Mouse (Mus musculus): Measurements from ENCODE around the gene Slc8b1. TPM values are rescaled to one million over a fixed set of nuclear protein-coding genes. Genes with fewer than 3 reads are reported as not detected.

Slc8b1 gene
- polyA plus RNA-seq, 1 experiment from 2014 or later: 4.2 TPM

GRCm38 (mm10) chr5:120566101-120566500, 55.1 kb downstream of the Slc8b1 start:
- H3K27me3 ChIP-seq (ENCODE audit: insufficient read depth, poor library complexity, severe bottlenecking): 0 out of 2 replicates have a peak, but pooled peaks cover 6% of the 10 kb centered on the region
- peak overlapping the region; percentile 82 for H3K27ac ChIP-seq
- peaks cover 84% of the 10 kb centered on the region for H3K4me1 ChIP-seq
- DNase-seq (ENCODE audit: low spot score): no peak
- H3K4me3 ChIP-seq: no peak overlapping the region
- H3K36me3 ChIP-seq: no peaks in the 10 kb centered on the region
- H3K9me3 ChIP-seq: no peaks in the 10 kb centered on the region
- 76% methylated on average over 5 of the region's 5 CpGs for WGBS

- H3K27me3 ChIP-seq (ENCODE audit: insufficient read depth, poor library complexity, severe bottlenecking): 0 out of 2 replicates have a peak, but pooled peaks cover 6% of the 10 kb centered on the region
- peak overlapping the region; percentile 82 for H3K27ac ChIP-seq
- H3K36me3 ChIP-seq: no peaks in the 10 kb centered on the region
- 44% methylated on average over 9 of the region's 9 CpGs for WGBS
- H3K9me3 ChIP-seq: no peaks in the 10 kb centered on the region
- no peak overlapping the region for H3K4me3 ChIP-seq
- no peak for DNase-seq (ENCODE audit: low spot score)
- H3K4me1 ChIP-seq: peaks cover 89% of the 10 kb centered on the region
Measured at GRCm38 (mm10) chr5:120566681-120567252, 55.8 kb downstream of the Slc8b1 start.

GRCm38 (mm10) chr5:120567253-120567701, 56.3 kb downstream of the Slc8b1 start:
- no peak for DNase-seq (ENCODE audit: low spot score)
- Histone ChIP-seq H3K9me3 (no peaks in the 10 kb centered on the region), H3K27me3 (ENCODE audit: insufficient read depth, poor library complexity, severe bottlenecking) (0 out of 2 replicates have a peak, but pooled peaks cover 6% of the 10 kb centered on the region), H3K27ac (peak overlapping the region; percentile 82), H3K36me3 (no peaks in the 10 kb centered on the region), H3K4me1 (peaks cover 92% of the 10 kb centered on the region), H3K4me3 (no peak overlapping the region; the same call in 1 of the 2 replicates)
- WGBS: 44% methylated on average over 21 of the region's 21 CpGs

- Histone ChIP-seq H3K4me1 (peaks cover 90% of the 10 kb centered on the region), H3K27me3 (ENCODE audit: insufficient read depth, poor library complexity, severe bottlenecking) (0 out of 2 replicates have a peak, but pooled peaks cover 6% of the 10 kb centered on the region), H3K4me3 (no peak overlapping the region; the same call in 1 of the 2 replicates), H3K9me3 (no peaks in the 10 kb centered on the region), H3K36me3 (no peaks in the 10 kb centered on the region), H3K27ac (peak overlapping the region; percentile 82)
- 64% methylated on average over 14 of the region's 14 CpGs for WGBS
- DNase-seq (ENCODE audit: low spot score): no peak
Measured at GRCm38 (mm10) chr5:120567761-120568211, 56.8 kb downstream of the Slc8b1 start.

DNA sequence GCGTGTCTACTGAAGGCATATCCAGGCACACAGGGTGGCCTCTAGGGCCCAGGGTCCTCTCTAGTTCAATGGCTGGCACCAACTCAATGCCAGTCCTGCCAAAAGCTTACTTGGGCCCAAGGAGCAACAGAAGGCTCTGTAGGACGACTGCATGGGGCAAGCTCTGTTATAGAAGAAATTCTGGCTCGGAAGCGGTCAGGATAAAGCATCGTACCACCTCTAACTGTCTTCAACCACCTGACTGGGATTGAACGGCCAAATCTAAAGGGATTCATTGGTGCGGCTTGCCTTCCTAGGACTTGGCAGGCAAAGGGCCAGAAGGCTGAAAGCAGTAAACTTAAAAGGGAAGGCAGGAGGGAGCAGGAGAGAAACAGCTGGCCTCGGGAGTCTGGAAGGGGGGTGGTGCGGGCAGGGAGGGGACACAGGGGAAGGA, 57.4 kb downstream of the Slc8b1 start:
- H3K9me3 ChIP-seq: no peaks in the 10 kb centered on the region
- H3K4me1 ChIP-seq: peaks cover 84% of the 10 kb centered on the region
- no peak overlapping the region for H3K4me3 ChIP-seq
- 0 out of 2 replicates have a peak, but pooled peaks cover 6% of the 10 kb centered on the region for H3K27me3 ChIP-seq (ENCODE audit: insufficient read depth, poor library complexity, severe bottlenecking)
- H3K27ac ChIP-seq: peak overlapping the region; percentile 82
- H3K36me3 ChIP-seq: no peaks in the 10 kb centered on the region
- no peak for DNase-seq (ENCODE audit: low spot score)
- WGBS: 72% methylated on average over 9 of the region's 9 CpGs

DNA sequence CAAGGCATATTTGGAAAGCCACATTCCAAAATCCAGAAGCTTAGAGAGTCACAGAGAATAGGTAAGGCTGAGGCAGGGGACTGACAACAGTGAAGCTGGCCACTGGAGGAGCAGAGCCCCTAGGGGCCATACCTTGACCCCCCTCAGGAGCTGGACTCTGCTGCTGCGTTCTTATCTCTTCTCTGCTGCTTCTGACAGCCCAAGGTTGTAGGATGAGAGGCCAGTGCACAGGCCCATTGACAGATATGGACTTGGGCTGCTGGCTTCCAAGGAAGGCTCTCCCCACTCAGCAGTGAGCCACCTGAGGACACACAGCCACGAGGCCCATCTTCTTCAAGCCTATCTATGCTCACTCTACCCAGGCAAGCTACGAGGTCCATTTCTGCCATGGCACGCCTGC, 58.0 kb downstream of the Slc8b1 start:
- H3K36me3 ChIP-seq: no peaks in the 10 kb centered on the region
- H3K27ac ChIP-seq: peak overlapping the region; percentile 82; the same call in 1 of the 2 replicates
- 63% methylated on average over 4 of the region's 4 CpGs for WGBS
- H3K9me3 ChIP-seq: no peaks in the 10 kb centered on the region
- H3K27me3 ChIP-seq (ENCODE audit: insufficient read depth, poor library complexity, severe bottlenecking): 0 out of 2 replicates have a peak, but pooled peaks cover 6% of the 10 kb centered on the region
- peaks cover 78% of the 10 kb centered on the region for H3K4me1 ChIP-seq
- no peak for DNase-seq (ENCODE audit: low spot score)
- no peak overlapping the region for H3K4me3 ChIP-seq

DNA sequence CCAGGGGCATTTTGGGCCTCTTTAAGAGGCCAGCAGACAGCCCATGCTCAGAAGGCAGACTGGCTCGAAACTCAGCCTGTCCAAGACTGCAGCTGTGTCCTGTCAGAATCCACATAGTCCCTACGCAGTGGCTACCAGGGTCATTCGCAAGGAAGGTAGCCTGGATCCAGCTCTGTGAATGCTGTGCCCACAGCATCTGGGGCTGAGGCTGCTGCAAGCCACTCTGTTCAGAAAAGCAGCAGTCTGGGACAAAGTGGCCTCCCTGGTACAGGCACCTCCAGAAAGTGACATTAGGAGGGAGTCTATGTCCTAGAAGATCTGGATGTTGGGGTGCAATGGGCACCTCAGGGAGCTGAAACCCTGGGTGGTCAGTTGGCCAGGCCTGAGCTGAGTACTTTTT, 58.8 kb downstream of the Slc8b1 start:
- WGBS: 75% methylated on average over 3 of the region's 3 CpGs
- H3K4me1 ChIP-seq: peaks cover 78% of the 10 kb centered on the region
- DNase-seq (ENCODE audit: low spot score): no peak

GRCm38 (mm10) chr5:120570289-120570897, 59.4 kb downstream of the Slc8b1 start:
- 86% methylated on average over 11 of the region's 11 CpGs for WGBS
- H3K27ac ChIP-seq: no peak overlapping the region
- H3K27me3 ChIP-seq (ENCODE audit: insufficient read depth, poor library complexity, severe bottlenecking): 0 out of 2 replicates have a peak, but pooled peaks cover 6% of the 10 kb centered on the region

More for the DNA sequence above, 58.8 kb downstream of the Slc8b1 start:
- Histone ChIP-seq H3K27me3 (ENCODE audit: insufficient read depth, poor library complexity, severe bottlenecking) (0 out of 2 replicates have a peak, but pooled peaks cover 6% of the 10 kb centered on the region), H3K36me3 (no peaks in the 10 kb centered on the region), H3K9me3 (no peaks in the 10 kb centered on the region), H3K4me3 (no peak overlapping the region), H3K27ac (no peak overlapping the region)

GRCm38 (mm10) chr5:120571056-120571740, 60.2 kb downstream of the Slc8b1 start:
- Histone ChIP-seq H3K9me3 (no peaks in the 10 kb centered on the region), H3K27ac (peak overlapping the region; percentile 52), H3K36me3 (no peaks in the 10 kb centered on the region), H3K27me3 (ENCODE audit: insufficient read depth, poor library complexity, severe bottlenecking) (0 out of 2 replicates have a peak, but pooled peaks cover 6% of the 10 kb centered on the region), H3K4me1 (peaks cover 69% of the 10 kb centered on the region), H3K4me3 (no peak overlapping the region)
- DNase-seq (ENCODE audit: low spot score): no peak
- WGBS: 63% methylated on average over 14 of the region's 14 CpGs

More at GRCm38 (mm10) chr5:120570289-120570897, 59.4 kb downstream of the Slc8b1 start:
- Histone ChIP-seq H3K4me1 (peaks cover 78% of the 10 kb centered on the region), H3K36me3 (no peaks in the 10 kb centered on the region), H3K9me3 (no peaks in the 10 kb centered on the region), H3K4me3 (no peak overlapping the region)
- DNase-seq (ENCODE audit: low spot score): no peak

DNA sequence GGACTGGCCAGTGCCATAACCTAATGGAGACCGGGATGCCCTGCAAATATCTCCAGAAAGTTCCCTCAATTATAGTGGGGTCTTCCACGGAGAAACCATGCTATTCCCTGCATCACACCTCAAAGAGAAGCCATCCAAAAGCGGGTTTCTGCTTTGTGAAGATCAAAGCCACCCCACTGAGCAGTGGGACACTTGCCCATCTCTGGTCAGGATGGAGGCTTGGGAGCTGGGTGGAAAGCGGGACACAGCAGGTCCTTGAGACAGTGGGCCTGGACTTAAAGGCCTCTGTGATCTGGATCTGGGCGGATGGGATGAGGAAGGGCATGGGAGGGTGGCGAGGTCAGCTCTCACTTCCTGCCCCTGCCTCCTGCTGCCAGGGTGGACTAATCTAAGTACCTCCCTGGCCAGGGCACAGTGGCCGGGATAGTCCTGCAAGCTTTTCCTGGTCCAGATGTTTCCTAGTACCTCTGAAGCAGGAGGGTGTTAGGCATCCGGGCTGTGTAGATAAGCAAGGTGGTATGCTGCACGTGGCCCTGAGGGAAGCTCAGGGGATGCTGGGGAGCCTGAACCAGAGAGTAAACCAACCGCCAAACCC, 63.6 kb downstream of the Slc8b1 start:
- Histone ChIP-seq H3K4me3 (no peak overlapping the region), H3K36me3 (peaks cover 10% of the 10 kb centered on the region; the same call in 1 of the 2 replicates), H3K27me3 (ENCODE audit: insufficient read depth, poor library complexity, severe bottlenecking) (no peaks in the 10 kb centered on the region), H3K4me1 (peaks cover 64% of the 10 kb centered on the region), H3K9me3 (no peaks in the 10 kb centered on the region), H3K27ac (peak overlapping the region; percentile 52)
- DNase-seq (ENCODE audit: low spot score): no peak
- 51% methylated on average over 10 of the region's 10 CpGs for whole genome bisulfite sequencing

GRCm38 (mm10) chr5:120576781-120577301, 65.9 kb downstream of the Slc8b1 start:
- 72% methylated on average over 11 of the region's 11 CpGs for WGBS
- H3K27ac ChIP-seq: peak overlapping the region; percentile 47; the same call in 1 of the 2 replicates

DNA sequence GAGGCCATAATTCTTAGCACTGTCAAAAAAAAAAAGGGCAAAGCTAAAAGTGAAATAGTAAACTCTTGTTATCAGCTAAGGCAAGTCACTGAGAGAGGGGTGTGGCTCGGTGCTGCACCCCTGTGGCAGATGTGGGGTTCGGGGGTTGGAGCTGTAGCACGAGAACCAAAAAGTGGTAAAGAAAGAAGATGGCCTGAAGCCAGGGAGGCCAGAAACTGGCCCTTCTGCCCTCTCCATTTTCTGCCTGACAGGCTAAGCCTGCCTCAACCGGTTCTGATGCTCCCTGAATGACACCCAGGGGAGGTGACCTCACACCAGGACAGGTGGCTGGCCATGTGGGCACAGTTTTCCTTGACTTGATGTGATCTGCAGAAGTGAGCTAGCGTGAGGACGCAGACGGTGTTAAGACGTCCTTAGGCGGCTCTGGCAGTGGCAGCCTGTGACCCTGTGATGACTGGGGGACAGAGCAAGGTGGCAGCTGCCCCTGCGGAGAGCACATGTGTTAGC, 67.0 kb downstream of the Slc8b1 start:
- Histone ChIP-seq H3K27ac (peak overlapping the region; percentile 67), H3K27me3 (ENCODE audit: insufficient read depth, poor library complexity, severe bottlenecking) (no peaks in the 10 kb centered on the region), H3K4me3 (no peak overlapping the region), H3K4me1 (peaks cover 56% of the 10 kb centered on the region), H3K36me3 (peaks cover 40% of the 10 kb centered on the region), H3K9me3 (no peaks in the 10 kb centered on the region)
- WGBS: 61% methylated on average over 10 of the region's 10 CpGs
- DNase-seq (ENCODE audit: low spot score): no peak

More at GRCm38 (mm10) chr5:120576781-120577301, 65.9 kb downstream of the Slc8b1 start:
- H3K27me3 ChIP-seq (ENCODE audit: insufficient read depth, poor library complexity, severe bottlenecking): no peaks in the 10 kb centered on the region
- no peaks in the 10 kb centered on the region for H3K9me3 ChIP-seq
- H3K36me3 ChIP-seq: peaks cover 32% of the 10 kb centered on the region
- peaks cover 54% of the 10 kb centered on the region for H3K4me1 ChIP-seq
- no peak for DNase-seq (ENCODE audit: low spot score)
- H3K4me3 ChIP-seq: no peak overlapping the region

Measured in heart, embryonic 10.5 days (tissue).